Mouse (Mus musculus) bone marrow, adult 2 months (tissue): Measurements from ENCODE around the gene Cd53. TPM values are rescaled to one million over a fixed set of nuclear protein-coding genes. Genes with fewer than 3 reads are reported as not detected.

Experiments used
- H3K27ac ChIP-seq: fragments of 200-500 bp; 2 replicates; pipeline ENCODE4 v1.5.1; 2012; ENCODE audit warnings: low read depth, mild to moderate bottlenecking, control low read depth, inconsistent platforms, low read length; ENCODE audit not compliant: control insufficient read depth, poor library complexity, insufficient read depth
- H3K4me1 ChIP-seq: fragments of 200-500 bp; 2 replicates; pipeline ENCODE4 v1.6.1; 2011; ENCODE audit warnings: low read length; ENCODE audit not compliant: control insufficient read depth, insufficient read depth
- H3K4me3 ChIP-seq: fragments of 200-500 bp; replicated peaks from 2 replicates; pipeline ENCODE3; 2011; ENCODE audit warnings: mild to moderate bottlenecking, low read depth, low read length, control low read depth; ENCODE audit not compliant: control insufficient read depth
- CTCF ChIP-seq: fragments of 200-500 bp; IDR thresholded peaks from 2 replicates; pipeline ENCODE4 v1.5.1; 2011; ENCODE audit warnings: low read length, control low read depth; ENCODE audit not compliant: control insufficient read depth, insufficient read depth
- POLR2A ChIP-seq: fragments of 200-500 bp; IDR thresholded peaks from 2 replicates; pipeline ENCODE4 v1.6.1; 2011; ENCODE audit warnings: low read depth, mild to moderate bottlenecking, control low read depth, low read length, borderline replicate concordance; ENCODE audit not compliant: control insufficient read depth
- WGBS: fragments of 180-500 bp; shearing (Covaris S2); methylation state at CpG from one replicate; pipeline ENCODE4 v1.1.7; 2018; 5-methylcytosine and 5-hydroxymethylcytosine counted together
- polyA plus RNA-seq: library from polyadenylated mRNA; stranded (reverse); fragments of >200 nt; gene quantifications from 2 replicates; pipeline ENCODE4 v1.2.4, GENCODE M21; 2011; ENCODE audit warnings: low replicate concordance; ENCODE audit not compliant: missing spikeins, insufficient read depth, insufficient read length

Gene Cd53
- polyA plus RNA-seq = 11.4 and 33.0 TPM in 2 replicates

DNA sequence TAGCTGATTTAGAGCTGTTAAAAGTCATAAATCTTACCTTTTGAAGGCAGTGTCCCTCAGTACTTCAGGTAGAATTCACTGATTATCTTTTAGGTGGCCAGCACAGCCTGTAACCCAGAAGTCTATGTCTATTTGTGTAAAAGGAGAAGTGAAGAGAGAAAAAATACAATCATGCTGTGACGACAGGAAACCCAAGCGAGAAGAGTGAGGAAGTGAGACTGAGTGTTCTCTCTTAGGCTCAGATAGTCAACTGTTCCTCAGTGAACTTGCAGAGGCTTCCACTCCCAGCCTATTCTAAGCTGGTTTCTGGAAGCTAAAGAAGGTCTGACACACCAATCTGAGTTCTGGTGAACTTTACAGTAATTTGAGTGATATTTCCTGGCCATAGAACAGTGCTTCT, at the start of gene Cd53:
TSS of gene Cd53 (minus strand) at position 220 of the 400 bp plus-strand sequence.
- 1% methylated on average over 2 of the region's 2 CpGs for WGBS
- H3K27ac ChIP-seq = peak within 1 kb of the TSS; percentile 62; the same call in 1 of the 2 replicates

DNA sequence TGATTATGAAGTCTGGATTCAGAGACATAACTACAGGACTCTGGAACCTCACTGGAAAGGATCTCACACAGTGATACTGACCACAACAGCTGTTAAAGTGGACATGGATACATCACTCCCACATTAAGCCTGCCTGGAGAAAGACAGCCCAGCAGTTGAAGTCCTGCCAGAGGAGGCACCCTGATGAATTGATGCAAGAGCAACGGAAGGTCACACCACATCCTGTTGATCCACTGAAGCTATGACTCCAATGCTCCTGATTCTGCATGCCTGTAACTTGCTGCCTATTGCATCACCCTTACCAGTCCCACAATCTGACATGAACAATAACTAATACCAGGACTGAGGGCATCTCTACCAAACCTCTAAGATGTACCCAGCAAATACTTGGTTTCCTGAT, 42.2 kb upstream of the Cd53 start:
- no peak overlapping the region for H3K4me3 ChIP-seq
- TF ChIP-seq CTCF = no peak
- TF ChIP-seq POLR2A = no peak
- H3K27ac ChIP-seq = no peak overlapping the region
- peaks cover 2% of the 10 kb centered on the region; the same call in 1 of the 2 replicates for H3K4me1 ChIP-seq
- 13% methylated on average over 1 of the region's 1 CpGs for WGBS

More for the DNA sequence above, at the start of gene Cd53:
- Histone ChIP-seq H3K4me1 (no peaks in the 10 kb centered on the region; the same call in 1 of the 2 replicates), H3K4me3 (peak within 1 kb of the TSS; percentile 65)
- TF ChIP-seq POLR2A = no peak; the same call in 1 of the 2 replicates
- no peak for TF ChIP-seq CTCF

DNA sequence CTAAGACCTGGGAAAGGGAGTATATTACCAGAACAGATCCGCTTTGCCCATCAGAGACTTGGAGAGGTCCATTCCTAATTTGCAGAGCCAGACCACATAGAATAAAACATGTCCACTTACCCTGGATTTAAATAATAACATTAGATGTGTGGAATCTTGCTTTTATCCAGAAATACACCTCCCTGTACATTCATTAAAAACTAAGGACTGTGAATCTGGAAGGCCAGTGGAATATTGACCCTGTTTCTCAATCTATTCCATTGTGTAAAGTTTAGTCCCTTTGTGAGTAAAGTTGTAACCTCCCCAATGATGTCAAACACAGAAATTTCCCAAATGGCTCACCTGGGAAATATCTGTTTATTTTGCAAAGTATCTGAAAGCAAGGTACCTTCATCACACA, 36.2 kb upstream of the Cd53 start, which contains the start of gene Olfr266:
TSS of gene Olfr266 (minus strand) at position 101 of the 400 bp plus-strand sequence.
- WGBS = 92% methylated on average over 1 of the region's 1 CpGs
- no peak within 1 kb of the TSS for H3K27ac ChIP-seq
- no peak within 1 kb of the TSS for H3K4me3 ChIP-seq
- peaks cover under 1% of the 10 kb centered on the region; the same call in 1 of the 2 replicates for H3K4me1 ChIP-seq
- TF ChIP-seq POLR2A = no peak
- no peak for TF ChIP-seq CTCF

DNA sequence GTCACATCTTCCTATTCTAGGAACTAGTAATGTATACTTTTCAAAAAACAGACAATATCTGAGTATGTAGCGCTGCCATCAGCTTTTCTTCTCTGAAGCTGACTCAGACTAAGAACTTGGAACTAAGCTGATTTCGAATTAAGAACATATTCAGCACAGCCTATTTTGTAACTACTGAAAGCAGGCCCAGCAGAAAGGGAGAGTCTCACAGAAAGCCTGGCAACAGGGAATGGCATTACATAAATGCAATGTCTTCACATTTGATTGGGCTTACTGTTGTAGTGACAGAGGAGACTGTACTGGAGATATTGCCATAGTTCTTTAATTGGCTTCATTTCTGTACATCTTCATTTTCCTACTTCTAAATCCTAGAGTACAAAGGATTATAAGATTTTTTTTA, 27.7 kb upstream of the Cd53 start:
- H3K4me3 ChIP-seq = no peak overlapping the region
- no peak overlapping the region for H3K27ac ChIP-seq
- 78% methylated on average over 2 of the region's 2 CpGs for WGBS
- no peak for TF ChIP-seq POLR2A
- H3K4me1 ChIP-seq = no peaks in the 10 kb centered on the region; the same call in 1 of the 2 replicates

DNA sequence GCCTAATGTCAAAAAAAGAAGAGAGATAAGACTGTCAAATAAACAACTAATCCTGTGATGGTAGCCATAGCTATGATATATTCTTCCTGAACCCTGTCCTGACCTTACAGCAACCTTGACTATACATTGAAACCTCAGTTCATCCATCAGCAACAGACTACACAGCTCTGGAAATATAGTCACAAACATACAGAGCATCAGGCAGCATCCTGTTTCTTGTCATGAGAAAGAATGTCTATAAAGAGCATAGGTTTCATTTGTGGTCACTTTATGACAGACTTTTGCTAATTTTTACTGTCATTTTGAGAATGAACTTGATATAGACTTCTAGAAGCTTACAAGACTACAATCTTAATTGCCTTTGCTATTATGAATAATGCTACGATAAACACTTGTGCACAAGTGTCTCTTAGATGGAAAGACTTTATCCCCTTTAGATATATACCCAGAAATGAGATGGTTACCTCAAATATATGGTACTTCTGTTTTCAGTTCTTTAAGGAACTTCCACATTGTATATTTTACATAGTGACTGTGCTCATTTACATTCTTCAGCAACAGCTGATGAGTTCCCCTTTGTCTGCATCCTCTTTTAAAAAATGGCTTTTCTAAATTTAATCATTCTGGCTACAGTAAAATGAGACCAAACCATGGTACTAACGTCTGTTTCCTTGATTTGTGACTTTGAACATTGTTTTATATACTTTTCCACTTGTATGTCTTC, 19.2 kb upstream of the Cd53 start:
- 40% methylated on average over 2 of the region's 2 CpGs for WGBS
- Histone ChIP-seq H3K4me1 (no peaks in the 10 kb centered on the region), H3K4me3 (no peak overlapping the region), H3K27ac (no peak overlapping the region)
- TF ChIP-seq CTCF (no peak), POLR2A (no peak)

DNA sequence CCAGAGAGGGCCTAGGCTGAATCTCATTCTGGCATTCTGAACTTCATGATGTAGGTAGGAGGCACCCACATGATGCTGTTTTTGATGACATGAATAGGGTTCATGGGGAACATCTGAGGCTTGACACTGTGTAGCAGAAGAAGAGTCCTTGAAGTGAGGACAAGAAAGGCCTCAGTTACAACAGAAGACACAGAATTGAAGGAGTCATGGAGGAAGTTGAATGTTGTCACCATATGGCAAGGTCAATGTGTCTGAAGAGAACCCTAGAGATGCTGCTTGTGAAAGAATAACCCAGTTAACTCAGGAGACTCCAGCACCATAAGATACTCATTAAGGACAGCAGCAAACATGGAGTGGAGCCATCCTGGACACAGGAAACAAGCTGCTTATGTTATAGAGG, 8.1 kb upstream of the Cd53 start:
- Histone ChIP-seq H3K27ac (no peak overlapping the region), H3K4me1 (no peaks in the 10 kb centered on the region), H3K4me3 (no peak overlapping the region)
- TF ChIP-seq CTCF (no peak), POLR2A (no peak)

DNA sequence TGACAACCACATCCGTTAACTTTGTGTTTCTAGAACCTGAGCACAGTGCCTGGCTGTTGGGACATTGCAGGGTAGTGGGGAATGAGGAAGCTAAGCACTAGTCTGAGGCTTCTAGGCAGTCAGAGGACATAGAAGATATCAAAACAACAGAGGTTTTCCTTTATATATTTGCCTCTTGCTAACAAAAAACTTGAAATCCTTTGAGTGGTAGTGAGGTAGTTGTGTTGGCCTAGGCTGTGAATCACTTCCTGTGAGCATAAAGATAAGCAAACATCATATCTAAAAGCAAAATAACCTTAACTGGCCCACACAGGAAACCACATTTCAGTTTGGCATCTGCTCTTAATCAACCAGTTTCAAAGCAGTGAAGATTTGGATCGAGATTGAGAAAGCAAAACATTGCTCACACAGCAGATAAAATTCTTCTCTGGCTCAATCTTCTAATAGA, 1.5 kb downstream of the Cd53 start:
- Histone ChIP-seq H3K4me1 (no peaks in the 10 kb centered on the region; the same call in 1 of the 2 replicates), H3K27ac (peak overlapping the region; percentile 71; the same call in 1 of the 2 replicates), H3K4me3 (peak overlapping the region; percentile 71)
- 0% methylated on average over 2 of the region's 2 CpGs for WGBS
- TF ChIP-seq POLR2A = no peak
- TF ChIP-seq CTCF = no peak

DNA sequence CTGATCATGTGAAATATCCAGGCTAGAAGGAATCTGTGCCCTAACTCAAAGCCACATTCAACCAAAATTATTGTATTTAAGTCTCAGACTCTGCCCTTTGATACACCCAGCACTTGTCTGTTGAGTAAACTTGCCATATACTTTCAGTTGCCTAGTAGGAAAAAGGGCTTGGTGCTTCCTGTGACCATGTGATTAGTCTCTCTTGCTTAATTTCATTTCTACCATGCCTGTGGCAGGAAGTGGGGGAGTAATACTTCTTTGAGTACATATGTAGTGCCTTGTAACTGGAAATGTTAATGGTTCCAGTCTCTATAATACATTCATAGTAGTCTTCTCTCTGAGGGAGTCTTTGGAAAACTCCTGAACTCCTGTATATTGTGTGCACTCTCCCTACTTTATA, 2.0 kb downstream of the Cd53 start:
- Histone ChIP-seq H3K27ac (peak overlapping the region; percentile 71; the same call in 1 of the 2 replicates), H3K4me1 (no peaks in the 10 kb centered on the region; the same call in 1 of the 2 replicates), H3K4me3 (peak overlapping the region; percentile 48)
- TF ChIP-seq CTCF (no peak), POLR2A (no peak)
